Mouse (Mus musculus) neural tube, embryonic 11.5 days (tissue): ENCODE data around the gene Ccdc80. TPM values are rescaled to one million over a fixed set of nuclear protein-coding genes. Genes with fewer than 3 reads are reported as not detected.

Experiments used
- ATAC-seq: fragments of 200-750 bp; cut with Nextera tagmentation; 2 replicates; pipeline ENCODE4 v1.8.0; 2017; ENCODE audit warnings: moderate number of reproducible peaks, mild to moderate bottlenecking, moderate TSS enrichment, moderate library complexity; ENCODE audit not compliant: insufficient read depth, low FRiP score, low TSS enrichment
- DNase-seq: peaks from one replicate; pipeline ENCODE4 v3.0.0-alpha.2; 2015; ENCODE audit warnings: low spot score
- H3K27ac ChIP-seq: fragments of 300-500 bp; sonication (generic); 2 replicates; pipeline ENCODE4 v1.5.1; 2014; ENCODE audit warnings: low read depth, mild to moderate bottlenecking, low read length
- H3K27me3 ChIP-seq: fragments of 300-500 bp; sonication (generic); 2 replicates; pipeline ENCODE4 v1.6.1; 2014; ENCODE audit warnings: mild to moderate bottlenecking, low read length, mixed read lengths; ENCODE audit not compliant: control insufficient read depth, insufficient read depth
- H3K36me3 ChIP-seq: fragments of 300-500 bp; sonication (generic); 2 replicates; pipeline ENCODE4 v1.6.1; 2014; ENCODE audit warnings: mild to moderate bottlenecking, low read length, moderate library complexity, mixed read lengths; ENCODE audit not compliant: control insufficient read depth, insufficient read depth
- H3K4me1 ChIP-seq: fragments of 300-500 bp; sonication (generic); 2 replicates; pipeline ENCODE4 v1.6.1; 2014; ENCODE audit warnings: low read length, mixed read lengths; ENCODE audit not compliant: control insufficient read depth, insufficient read depth
- H3K4me2 ChIP-seq: fragments of 300-500 bp; sonication (generic); 2 replicates; pipeline ENCODE4 v1.6.1; 2014; ENCODE audit warnings: low read depth, mild to moderate bottlenecking, moderate library complexity
- H3K4me3 ChIP-seq: fragments of 300-500 bp; sonication (generic); 2 replicates; pipeline ENCODE4 v1.5.1; 2014; ENCODE audit warnings: low read depth, low read length
- H3K9ac ChIP-seq: fragments of 300-500 bp; sonication (generic); 2 replicates; pipeline ENCODE4 v1.6.1; 2014; ENCODE audit warnings: mild to moderate bottlenecking, low read length
- H3K9me3 ChIP-seq: fragments of 300-500 bp; sonication (generic); 2 replicates; pipeline ENCODE4 v1.6.1; 2016; ENCODE audit warnings: low read length; ENCODE audit not compliant: control insufficient read depth
- WGBS: fragments of 180-500 bp; shearing (Covaris S2); extraction: QIAGEN DNeasy Blood & Tissue Kit; methylation state at CpG from one replicate; pipeline ENCODE4 v1.1.7; 2014; 5-methylcytosine and 5-hydroxymethylcytosine counted together
- polyA plus RNA-seq: library from polyadenylated mRNA; unstranded; fragments of >200 nt; fragmentation: Nextera tagmentation; extraction: Ambion mirVana; gene quantifications from 2 replicates; pipeline ENCODE4 v1.2.1, GENCODE M21; 2014

The Ccdc80 gene
- polyA plus RNA-seq, 1 experiment from 2014 or later = 25.6 TPM

GRCm38 (mm10) chr16:45100892-45101291 is 7.7 kb downstream of the Ccdc80 start:
- Histone ChIP-seq H3K27ac (no peak overlapping the region), H3K36me3 (no peaks in the 10 kb centered on the region), H3K27me3 (no peaks in the 10 kb centered on the region), H3K4me2 (no peak overlapping the region), H3K9ac (no peak overlapping the region), H3K9me3 (no peaks in the 10 kb centered on the region), H3K4me1 (no peaks in the 10 kb centered on the region), H3K4me3 (no peak overlapping the region)
- no peak for ATAC-seq
- no peak for DNase-seq
- 87% methylated on average over 3 of the region's 3 CpGs for WGBS

DNA sequence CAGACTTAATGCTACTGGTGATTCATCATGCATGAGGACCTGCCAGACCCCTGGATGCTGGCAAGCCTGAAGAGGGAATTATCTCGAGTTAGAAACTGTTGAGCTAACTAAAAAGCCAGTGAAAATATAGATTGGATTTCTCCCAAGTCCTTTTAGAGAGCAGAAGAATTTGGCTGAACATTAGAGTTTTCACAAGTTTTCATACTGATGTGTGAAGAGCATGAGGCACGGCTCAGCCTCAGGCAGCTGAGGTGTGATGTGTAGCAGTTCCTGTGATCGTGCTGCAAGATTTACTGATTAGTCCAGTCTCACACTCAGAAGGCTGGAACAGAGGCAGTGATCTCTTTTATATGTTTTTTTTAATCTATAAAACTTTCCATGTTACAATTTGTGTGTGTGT is 11.8 kb downstream of the Ccdc80 start:
- no peak for DNase-seq
- 76% methylated on average over 3 of the region's 3 CpGs for WGBS
- H3K4me2 ChIP-seq = no peak overlapping the region

DNA sequence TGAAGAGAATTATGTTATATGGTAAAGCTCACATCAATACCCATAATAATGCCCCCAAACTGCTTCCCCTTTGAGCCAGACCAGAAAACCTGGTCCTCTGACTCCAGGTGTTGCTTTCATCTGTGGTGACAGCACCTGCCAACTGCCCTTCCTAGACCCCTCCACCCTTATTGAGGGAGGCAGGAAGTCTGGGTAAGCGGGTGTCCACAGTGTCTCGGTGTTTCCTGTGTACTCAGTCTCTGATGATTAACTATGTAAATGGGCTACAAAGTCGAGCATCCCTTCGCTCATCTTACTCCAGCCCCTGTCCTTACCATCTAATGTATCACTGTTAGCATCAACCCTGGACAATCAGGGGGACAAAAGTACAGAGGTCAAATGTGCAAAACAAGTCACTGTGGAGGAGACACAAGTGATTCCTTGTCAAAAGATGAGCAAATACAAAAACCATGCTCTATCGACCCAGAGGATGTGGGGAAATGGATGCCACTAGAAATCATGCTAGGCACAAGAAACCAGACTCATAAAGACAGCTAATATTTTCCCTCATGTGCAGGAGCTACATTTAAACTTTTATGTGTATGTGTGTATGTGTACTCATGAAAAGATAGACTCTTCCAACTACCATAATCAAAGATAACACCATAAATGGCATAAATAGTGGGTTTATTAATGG is 15.1 kb downstream of the Ccdc80 start:
- no peak for DNase-seq
- Histone ChIP-seq H3K9ac (no peak overlapping the region), H3K4me3 (no peak overlapping the region), H3K9me3 (no peaks in the 10 kb centered on the region), H3K4me1 (no peaks in the 10 kb centered on the region), H3K4me2 (no peak overlapping the region), H3K27me3 (no peaks in the 10 kb centered on the region), H3K27ac (no peak overlapping the region), H3K36me3 (no peaks in the 10 kb centered on the region)
- ATAC-seq = no peak
- WGBS = 80% methylated on average over 5 of the region's 5 CpGs

More for the DNA sequence above, 11.8 kb downstream of the Ccdc80 start:
- no peak overlapping the region for H3K9ac ChIP-seq
- H3K27me3 ChIP-seq = no peaks in the 10 kb centered on the region
- H3K27ac ChIP-seq = no peak overlapping the region
- H3K4me3 ChIP-seq = no peak overlapping the region
- no peak for ATAC-seq
- no peaks in the 10 kb centered on the region for H3K36me3 ChIP-seq
- no peaks in the 10 kb centered on the region for H3K9me3 ChIP-seq
- H3K4me1 ChIP-seq = no peaks in the 10 kb centered on the region

GRCm38 (mm10) chr16:45110498-45110897 is 17.3 kb downstream of the Ccdc80 start:
- no peak for ATAC-seq
- no peaks in the 10 kb centered on the region for H3K27me3 ChIP-seq
- WGBS = 70% methylated on average over 4 of the region's 4 CpGs
- no peaks in the 10 kb centered on the region for H3K4me1 ChIP-seq
- no peaks in the 10 kb centered on the region for H3K9me3 ChIP-seq
- no peaks in the 10 kb centered on the region for H3K36me3 ChIP-seq
- DNase-seq = no peak
- no peak overlapping the region for H3K4me2 ChIP-seq
- no peak overlapping the region for H3K4me3 ChIP-seq
- no peak overlapping the region for H3K27ac ChIP-seq
- no peak overlapping the region for H3K9ac ChIP-seq

DNA sequence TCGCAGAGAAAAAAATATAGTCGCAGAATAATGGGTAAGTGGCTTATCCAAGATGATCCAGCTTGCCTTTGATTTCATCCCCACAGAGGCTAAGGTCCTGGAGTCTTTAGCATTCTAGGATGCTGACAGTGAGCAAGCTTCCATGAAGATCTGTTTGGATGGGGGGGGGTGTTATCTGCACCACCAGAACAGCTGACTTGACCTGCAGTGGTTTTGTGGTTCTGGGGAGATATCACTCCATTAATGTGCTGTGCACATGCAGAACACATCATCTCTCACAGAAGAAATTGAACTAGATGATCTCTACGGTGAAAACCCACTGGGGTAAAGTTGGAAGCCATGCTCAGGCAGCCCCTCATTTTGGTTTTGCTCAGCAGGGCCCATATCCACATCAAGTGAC is 24.0 kb downstream of the Ccdc80 start:
- 93% methylated on average over 3 of the region's 3 CpGs for WGBS
- ATAC-seq = no peak

GRCm38 (mm10) chr16:45118760-45119159 is 25.6 kb downstream of the Ccdc80 start:
- H3K9ac ChIP-seq = no peak overlapping the region
- H3K4me2 ChIP-seq = no peak overlapping the region
- WGBS = 83% methylated on average over 3 of the region's 3 CpGs
- H3K4me3 ChIP-seq = no peak overlapping the region
- no peak overlapping the region for H3K27ac ChIP-seq
- DNase-seq (no peak), ATAC-seq (no peak)
- no peaks in the 10 kb centered on the region for H3K4me1 ChIP-seq
- no peaks in the 10 kb centered on the region for H3K36me3 ChIP-seq
- no peaks in the 10 kb centered on the region for H3K9me3 ChIP-seq
- H3K27me3 ChIP-seq = no peaks in the 10 kb centered on the region

More for the DNA sequence above, 24.0 kb downstream of the Ccdc80 start:
- no peak overlapping the region for H3K9ac ChIP-seq
- H3K36me3 ChIP-seq = no peaks in the 10 kb centered on the region
- no peak for DNase-seq
- no peak overlapping the region for H3K27ac ChIP-seq
- H3K9me3 ChIP-seq = no peaks in the 10 kb centered on the region
- H3K4me3 ChIP-seq = no peak overlapping the region
- H3K4me2 ChIP-seq = no peak overlapping the region
- H3K27me3 ChIP-seq = no peaks in the 10 kb centered on the region
- no peaks in the 10 kb centered on the region for H3K4me1 ChIP-seq

- Histone ChIP-seq H3K4me1 (no peaks in the 10 kb centered on the region), H3K9me3 (no peaks in the 10 kb centered on the region), H3K4me2 (no peak overlapping the region), H3K9ac (no peak overlapping the region), H3K27me3 (no peaks in the 10 kb centered on the region), H3K4me3 (no peak overlapping the region), H3K27ac (no peak overlapping the region), H3K36me3 (no peaks in the 10 kb centered on the region)
- 83% methylated on average over 5 of the region's 5 CpGs for WGBS
- no peak for ATAC-seq
- no peak for DNase-seq
These were observed 27.7 kb downstream of the Ccdc80 start for GRCm38 (mm10) chr16:45120844-45121425.

DNA sequence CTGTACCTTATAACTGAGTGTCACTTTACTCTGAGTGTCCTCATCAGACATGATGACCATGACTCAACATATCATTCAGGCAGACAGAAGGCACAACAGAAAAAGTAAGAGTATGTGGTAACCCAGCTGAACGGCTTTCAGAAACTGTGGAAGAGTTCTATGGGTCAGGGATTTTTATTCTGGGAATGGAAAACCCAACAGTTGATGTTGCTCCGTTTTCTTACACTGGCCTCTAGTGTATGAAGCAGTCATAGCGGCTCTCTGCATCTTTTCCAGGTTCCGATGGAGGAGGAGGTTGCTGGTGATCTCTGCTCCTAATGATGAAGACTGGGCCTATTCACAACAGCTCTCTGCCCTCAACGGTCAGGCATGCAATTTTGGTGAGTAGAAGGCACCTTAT is 29.4 kb downstream of the Ccdc80 start:
- H3K9me3 ChIP-seq = no peaks in the 10 kb centered on the region
- ATAC-seq = no peak

More for the DNA sequence above, 29.4 kb downstream of the Ccdc80 start:
- Histone ChIP-seq H3K27me3 (no peaks in the 10 kb centered on the region), H3K36me3 (no peaks in the 10 kb centered on the region), H3K4me3 (no peak overlapping the region), H3K4me1 (no peaks in the 10 kb centered on the region), H3K27ac (no peak overlapping the region), H3K9ac (no peak overlapping the region), H3K4me2 (no peak overlapping the region)
- 74% methylated on average over 5 of the region's 5 CpGs for WGBS
- no peak for DNase-seq
